Mouse (Mus musculus): ENCODE measurements at regions not wholly inside any gene's neighbourhood (a gene's known extent, or its start where the extent isn't known, plus 50 kb on each side); places are given as distances from the start of the nearest gene placed in this dataset.

DNA sequence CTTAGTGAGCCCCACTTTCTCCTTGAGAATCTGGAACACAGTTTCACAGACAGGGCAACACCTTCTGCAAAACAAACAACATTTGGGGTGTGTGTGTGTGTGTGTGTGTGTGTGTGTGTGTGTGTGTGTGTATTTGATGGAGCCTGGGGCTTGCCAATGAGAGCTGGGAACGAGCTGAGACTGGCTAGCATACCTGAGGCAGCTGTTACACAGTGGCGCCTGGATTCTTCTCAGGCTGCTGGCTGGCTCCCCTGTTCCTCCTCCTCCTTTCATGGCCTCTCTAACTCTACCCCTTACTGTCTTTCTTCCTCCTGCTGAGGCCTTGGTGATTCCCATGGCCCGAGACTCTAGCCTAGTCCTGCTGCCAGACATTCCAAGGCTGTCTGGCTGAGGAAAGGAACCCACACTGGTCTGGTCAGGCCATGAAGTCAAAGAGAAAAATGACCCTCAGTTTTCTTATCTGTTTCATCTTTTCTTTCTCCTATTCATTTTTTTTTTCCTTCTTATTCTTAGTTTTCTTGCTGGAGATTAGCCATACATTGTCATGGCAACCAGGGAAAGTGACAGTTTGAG lies 79.6 kb upstream of the Sem1 start:
- no peak for DNase-seq (ENCODE audit: low spot score)

DNA sequence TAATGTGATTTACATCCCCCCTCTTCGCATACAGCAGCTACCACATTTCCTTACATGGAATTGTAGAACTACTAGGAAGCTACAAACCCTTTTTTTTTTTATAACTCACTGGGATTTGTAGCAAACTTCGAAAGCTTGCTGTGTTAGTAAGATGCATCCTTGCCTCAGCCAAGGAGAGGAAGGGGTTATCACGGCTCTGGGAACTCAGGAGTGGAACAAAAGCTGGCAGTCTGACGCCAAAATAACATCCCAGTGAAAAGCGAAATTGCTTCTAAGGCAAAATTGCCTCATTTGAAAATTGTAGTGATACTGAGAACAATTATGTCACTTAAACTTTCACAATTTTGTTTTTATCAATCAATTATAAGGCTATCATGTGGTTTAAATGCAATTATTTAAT lies 81.6 kb upstream of the Sem1 start:
- DNase-seq (ENCODE audit: low spot score): no peak

DNA sequence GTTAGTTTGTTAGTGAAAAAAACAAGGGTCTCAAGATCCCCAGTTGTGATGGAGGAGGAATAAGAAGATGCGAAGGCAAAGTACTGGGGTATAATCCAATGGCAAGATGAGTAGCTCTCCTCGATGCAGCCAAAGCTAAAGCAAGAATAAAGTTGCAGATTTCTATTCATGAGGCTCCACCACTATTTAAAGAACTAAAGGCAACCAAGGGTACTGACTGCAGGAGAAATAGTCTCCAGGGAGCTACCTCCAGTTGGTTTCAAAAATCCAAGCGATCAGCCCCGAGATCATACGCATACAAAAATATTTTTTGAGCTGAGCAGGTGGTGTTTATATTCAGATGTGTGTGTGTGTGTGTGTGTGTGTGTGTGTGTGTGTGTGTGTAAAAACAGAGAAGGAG lies 88.3 kb upstream of the Sem1 start:
- no peak for DNase-seq (ENCODE audit: low spot score)

DNA sequence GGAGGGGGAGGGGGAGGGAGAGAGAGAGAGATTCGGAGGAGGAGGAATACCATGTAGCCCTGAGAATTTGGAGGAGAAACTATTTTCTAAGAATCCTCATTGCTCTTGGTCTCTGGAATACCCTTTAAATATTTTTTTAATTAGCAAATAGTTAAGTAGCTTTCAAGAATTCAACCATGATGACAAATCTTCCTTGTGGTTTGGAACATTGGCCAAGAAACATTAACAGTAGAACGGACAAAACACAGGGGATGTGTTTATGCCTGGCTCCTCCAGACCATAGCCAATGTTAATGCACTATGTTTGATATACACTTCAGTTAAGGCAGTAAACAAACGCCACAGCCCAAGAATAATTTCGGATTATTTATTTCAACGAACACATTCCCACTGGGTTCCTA lies 110.8 kb upstream of the Sem1 start:
- DNase-seq (ENCODE audit: low spot score): no peak

GRCm38 (mm10) chr6:6690188-6690587 lies 111.7 kb upstream of the Sem1 start:
- no peak for DNase-seq (ENCODE audit: low spot score)

DNA sequence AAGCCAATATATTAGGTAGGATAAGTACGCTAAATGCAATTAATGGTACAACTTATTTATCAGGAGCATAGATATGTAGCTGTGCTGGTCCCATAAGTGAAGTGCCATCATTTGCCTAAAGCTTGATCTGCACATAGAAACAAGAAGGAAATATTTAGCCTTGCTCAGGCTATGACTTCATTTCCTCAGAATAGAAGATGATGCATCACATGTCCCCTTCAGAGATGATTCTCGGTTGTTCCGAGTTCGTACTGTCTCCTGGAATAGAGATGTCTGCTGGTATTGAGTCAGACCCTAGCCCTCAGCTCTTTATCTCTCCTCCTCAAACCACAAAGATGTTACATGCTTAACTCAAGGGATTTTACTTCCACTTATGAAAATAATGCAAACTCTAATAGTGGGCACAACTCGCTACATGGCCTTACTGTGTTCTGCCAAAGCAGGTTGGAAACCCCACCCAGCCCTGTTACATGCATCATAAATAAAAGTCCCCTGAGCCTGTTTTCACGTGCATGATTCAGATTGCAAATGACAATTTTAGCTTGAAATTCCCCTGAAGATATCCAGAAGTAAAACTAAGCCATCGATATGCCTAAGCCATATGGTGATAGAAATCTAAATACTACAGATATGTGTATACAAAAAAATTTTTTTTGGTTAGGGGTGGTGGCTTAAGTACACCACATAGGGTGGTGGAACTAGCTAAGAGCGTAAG lies 113.8 kb upstream of the Sem1 start:
- no peak for DNase-seq (ENCODE audit: low spot score)

DNA sequence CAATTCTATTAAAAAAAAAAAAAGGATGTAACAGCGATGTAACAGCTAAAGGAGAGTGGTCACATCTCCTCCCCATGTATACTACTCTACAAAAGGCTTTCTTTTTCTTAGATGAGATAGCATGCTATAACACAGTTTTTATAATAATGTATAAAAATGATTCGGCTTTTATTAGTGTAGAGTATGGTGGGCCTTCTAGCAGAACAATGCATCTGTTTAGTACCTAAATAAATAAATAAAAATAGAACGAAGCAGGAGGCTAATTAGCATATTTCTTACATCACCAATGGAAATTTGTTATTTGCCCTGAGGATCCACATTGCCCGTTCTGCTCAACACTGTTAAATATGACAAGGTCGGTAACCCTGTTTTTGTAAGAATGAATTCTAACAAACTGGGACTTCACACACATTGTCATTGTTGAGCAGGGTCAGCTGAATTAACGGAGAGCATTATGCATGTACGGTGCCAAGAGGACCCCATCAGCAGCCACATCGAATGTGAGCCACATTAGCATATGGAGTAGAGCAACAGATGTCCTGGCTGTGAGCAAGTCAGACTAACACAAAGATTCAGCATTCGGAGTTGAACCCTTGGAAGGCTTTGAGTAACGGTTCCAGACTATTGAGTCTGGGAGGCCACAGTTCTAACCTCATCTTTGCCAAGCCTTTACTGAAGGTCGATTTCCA lies 117.4 kb upstream of the Sem1 start:
- no peak for DNase-seq (ENCODE audit: low spot score)

DNA sequence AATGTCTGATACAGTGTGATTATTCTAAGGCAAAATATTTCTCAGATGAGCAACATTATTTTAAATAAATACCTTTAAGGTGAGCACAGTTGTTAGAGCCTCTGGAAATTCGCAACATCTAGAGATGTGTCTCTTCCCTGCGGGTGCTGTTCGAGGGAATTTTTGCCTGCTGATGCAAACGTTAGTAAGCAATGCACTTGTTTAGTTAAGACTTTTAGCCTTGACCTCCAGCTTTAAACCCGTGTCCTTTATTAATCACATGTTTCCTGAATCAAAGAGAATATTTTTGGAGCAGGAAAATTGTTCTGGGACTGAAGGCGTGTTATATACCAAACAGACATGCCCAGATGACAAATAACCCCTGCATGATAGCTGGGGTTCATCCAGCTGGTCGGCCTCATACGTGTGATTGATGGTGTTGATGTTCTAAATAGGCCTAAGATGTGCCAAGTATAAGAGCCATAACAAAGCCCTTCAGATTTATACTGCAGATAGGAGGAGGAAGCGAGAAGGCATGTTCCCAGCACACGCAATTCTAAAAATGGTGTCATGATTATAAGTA lies 119.0 kb upstream of the Sem1 start:
- no peak for DNase-seq (ENCODE audit: low spot score)

GRCm38 (mm10) chr6:6706729-6707128 lies 128.3 kb upstream of the Sem1 start:
- no peak for DNase-seq (ENCODE audit: low spot score)

DNA sequence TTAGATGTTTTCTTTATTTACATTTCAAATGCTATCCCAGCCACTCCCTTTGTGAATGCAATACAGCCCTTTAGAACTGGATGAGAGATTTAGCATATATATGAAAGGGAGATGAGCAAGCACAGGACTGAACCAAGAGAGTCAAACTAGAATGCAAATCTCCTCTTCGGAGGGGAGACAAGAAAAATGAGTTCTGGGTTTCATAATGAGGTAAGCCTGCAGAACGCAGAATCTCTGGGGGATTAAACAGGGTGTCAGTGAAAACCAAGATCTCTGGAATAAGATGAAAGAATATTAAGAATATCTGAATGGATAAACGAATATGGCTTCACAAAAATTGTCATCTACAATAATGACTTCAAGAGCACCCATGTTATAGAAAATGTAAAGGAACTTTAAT lies 130.6 kb upstream of the Sem1 start:
- DNase-seq (ENCODE audit: low spot score): no peak

DNA sequence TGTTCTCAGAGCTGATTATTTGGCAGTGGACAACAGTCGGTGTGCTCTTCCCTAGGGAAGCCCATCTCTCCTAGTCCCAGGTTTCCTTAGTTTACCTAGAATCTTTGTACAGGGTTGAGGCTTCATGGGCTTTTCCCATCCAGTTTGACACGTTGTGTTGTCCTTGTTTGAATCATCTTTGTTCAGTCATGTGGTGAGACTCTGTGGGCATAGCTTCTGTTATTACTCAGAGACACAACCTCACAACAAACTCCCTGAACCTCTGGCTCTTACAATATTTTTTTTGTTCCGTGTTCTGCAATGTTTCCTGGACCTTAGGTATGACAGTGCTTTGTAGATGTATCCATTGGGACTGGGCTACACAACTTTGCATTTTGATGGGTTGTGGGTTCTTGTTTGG lies 132.9 kb upstream of the Dlx6 start:
- no peak for DNase-seq (ENCODE audit: low spot score)

DNA sequence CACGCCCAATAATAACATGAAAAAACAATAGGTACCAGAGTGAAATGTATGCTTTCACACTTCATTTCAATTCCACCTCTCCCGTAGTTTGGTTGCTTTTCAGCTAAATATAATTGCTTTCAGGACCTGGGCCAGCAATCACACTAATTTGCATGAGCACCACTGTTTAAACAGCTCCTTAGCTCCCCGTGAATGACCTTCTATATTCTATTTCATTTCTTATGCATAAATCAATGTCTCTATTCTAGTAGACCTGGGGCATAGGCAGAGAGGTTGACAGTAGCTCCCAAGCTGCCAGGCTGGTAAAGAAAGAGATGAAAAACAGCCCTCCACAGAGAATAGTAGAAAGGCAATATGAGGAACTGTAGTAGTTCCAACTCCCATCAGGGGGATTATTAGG lies 117.7 kb upstream of the Dlx6 start:
- DNase-seq (ENCODE audit: low spot score): no peak

GRCm38 (mm10) chr6:6779157-6779556 lies 84.0 kb upstream of the Dlx6 start:
- DNase-seq (ENCODE audit: low spot score): no peak

GRCm38 (mm10) chr6:6781556-6781955 lies 81.6 kb upstream of the Dlx6 start:
- DNase-seq (ENCODE audit: low spot score): no peak

GRCm38 (mm10) chr6:6785939-6786490 lies 77.1 kb upstream of the Dlx6 start:
- DNase-seq (ENCODE audit: low spot score): no peak

DNA sequence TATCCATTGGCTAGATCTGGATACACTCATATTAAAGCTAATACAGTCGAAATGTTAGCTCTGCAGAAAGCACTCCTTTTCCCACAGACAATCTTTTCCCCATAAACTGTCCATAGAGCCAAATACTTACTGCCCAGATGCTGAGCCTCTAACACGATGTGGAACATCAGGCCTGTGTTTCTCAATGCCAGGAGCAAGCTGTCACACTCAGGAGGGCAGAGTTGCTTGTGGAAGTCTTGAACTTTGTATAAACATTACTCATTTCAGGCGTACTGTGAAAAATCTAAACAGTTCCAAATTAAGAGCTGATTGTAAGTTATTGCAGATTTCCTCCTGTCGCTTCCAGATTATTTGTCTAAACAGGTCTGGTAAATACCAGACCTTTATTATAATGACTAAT lies 75.6 kb upstream of the Dlx6 start:
- peak; percentile 21 for DNase-seq (ENCODE audit: low spot score)

DNA sequence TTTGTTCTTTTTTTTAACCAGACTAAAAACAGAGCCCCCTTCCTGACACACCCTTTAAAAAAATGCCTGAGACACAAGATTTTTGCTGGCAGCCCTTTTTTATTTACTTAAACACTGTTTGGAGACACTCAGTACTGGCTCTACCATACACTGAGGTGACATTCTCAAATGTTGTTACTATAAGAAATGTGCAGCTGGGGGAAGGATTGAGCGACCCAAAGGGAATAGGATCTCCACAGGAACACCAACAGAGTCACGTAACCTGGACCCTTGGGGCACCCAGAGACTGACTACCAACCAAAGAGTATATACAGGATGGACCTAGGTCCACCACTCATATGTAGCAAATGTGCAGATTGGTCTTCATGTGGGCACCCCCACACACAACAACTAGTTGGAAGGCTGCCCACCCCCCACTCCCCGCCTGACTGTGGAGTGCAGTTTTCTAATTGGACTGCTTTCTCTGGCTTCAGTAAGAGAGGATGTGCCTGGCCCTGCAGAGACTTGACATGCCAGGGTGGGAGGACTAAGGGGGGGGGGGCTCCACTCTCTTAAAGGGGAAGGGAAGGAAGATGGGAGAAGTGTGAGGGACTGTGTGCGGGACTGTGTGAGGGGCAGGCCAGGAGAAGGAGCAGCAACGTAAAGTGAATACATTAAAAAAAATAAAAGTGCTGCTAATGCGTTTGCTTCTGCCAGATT lies 68.7 kb upstream of the Dlx6 start:
- no peak for DNase-seq (ENCODE audit: low spot score)

DNA sequence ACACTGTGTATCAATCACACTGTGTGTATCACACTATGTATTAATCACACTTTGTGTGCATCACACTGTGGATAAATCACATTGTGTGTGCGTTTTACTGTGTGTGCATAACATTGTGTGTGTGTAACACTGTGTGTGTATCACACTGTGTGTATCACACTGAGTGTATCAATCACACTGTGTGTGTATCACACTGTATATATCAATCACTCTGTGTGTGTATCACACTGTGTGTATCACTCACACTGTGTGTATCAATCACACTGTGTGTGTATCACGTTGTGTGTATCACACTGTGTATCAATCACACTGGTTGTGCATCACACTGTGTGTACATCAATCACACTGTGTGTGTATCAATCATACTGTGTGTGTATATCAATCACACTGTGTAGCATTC lies 62.8 kb upstream of the Dlx6 start:
- DNase-seq (ENCODE audit: low spot score): no peak

DNA sequence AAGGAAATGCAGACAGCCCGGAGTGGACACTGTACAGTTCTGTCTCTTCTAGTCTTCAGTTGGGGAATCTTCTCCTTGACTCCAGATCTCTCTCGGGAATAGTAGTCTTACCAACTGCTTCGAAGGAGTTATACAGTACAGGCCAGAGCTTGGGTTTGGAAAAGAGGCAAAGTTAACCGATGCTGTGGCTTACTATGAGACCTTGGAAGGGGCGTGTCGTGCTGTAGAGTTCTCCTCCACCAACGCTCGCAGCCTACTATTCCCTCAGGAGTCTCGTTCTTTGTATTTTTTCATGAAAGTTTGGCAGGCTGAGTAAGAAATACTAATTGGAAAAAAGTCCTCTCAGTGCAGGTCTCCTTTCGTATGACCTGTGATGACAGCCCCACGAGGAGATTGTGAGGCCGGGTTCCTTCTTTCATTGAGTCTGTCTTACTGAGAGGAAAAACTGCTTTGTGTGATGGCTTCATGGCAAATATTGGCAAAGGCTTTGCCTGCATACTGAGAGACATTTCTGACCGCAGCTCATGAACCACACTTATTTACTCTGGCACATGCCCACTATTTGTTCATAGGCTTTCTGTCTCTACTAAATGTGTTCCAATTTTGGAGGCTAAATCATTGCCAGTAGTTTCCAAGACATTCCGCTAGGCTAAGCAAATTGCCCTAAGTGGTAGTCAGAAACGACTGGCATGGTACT lies 61.4 kb upstream of the Dlx6 start:
- DNase-seq (ENCODE audit: low spot score): peak; percentile 62

Measured in adipocyte (in vitro differentiated cells).